Mouse (Mus musculus) granulocyte monocyte progenitor cell, adult 5-6 weeks (primary cell): Measurements from ENCODE around the gene Apbb2. TPM values are rescaled to one million over a fixed set of nuclear protein-coding genes. Genes with fewer than 3 reads are reported as not detected.

ENCODE experiments used
- ATAC-seq: replicated peaks from 2 replicates; pipeline ENCODE4 v1.8.0; 2016; ENCODE audit warnings: mild to moderate bottlenecking, moderate TSS enrichment, inconsistent platforms; ENCODE audit not compliant: poor library complexity, severe bottlenecking
- total RNA-seq, 2 experiments: library from RNA; stranded (forward) in 1 of 2; stranded (reverse) in 1 of 2; fragments of 200-712, 200-1000 nt in 1 of 2; fragments of >200 nt in 1 of 2; fragmentation: Nextera tagmentation in 1 of 2; gene quantifications; 2 replicates each; pipeline ENCODE4 v1.2.3; 2014 to 2017

The Apbb2 gene
- total RNA-seq, 2 experiments from 2014 or later: 0.31 to 0.52 TPM

- no peak for ATAC-seq
These were observed 123.9 kb downstream of the Apbb2 start for GRCm38 (mm10) chr5:66494651-66495050.

- no peak for ATAC-seq
These were observed 126.0 kb downstream of the Apbb2 start for GRCm38 (mm10) chr5:66492563-66492960.

GRCm38 (mm10) chr5:66491907-66492562 lies 126.5 kb downstream of the Apbb2 start:
- ATAC-seq: no peak

- no peak for ATAC-seq
These were observed 132.6 kb downstream of the Apbb2 start for GRCm38 (mm10) chr5:66486028-66486427.

- ATAC-seq: no peak
These were observed 142.3 kb downstream of the Apbb2 start for GRCm38 (mm10) chr5:66476266-66476665.

- no peak for ATAC-seq
These were observed 142.8 kb downstream of the Apbb2 start for GRCm38 (mm10) chr5:66475824-66476223.

GRCm38 (mm10) chr5:66474153-66474552 lies 144.4 kb downstream of the Apbb2 start:
- no peak for ATAC-seq

GRCm38 (mm10) chr5:66473599-66473998 lies 145.0 kb downstream of the Apbb2 start:
- ATAC-seq: no peak

- ATAC-seq: no peak
These were observed 147.7 kb downstream of the Apbb2 start for GRCm38 (mm10) chr5:66470837-66471236.

- no peak for ATAC-seq
These were observed 148.9 kb downstream of the Apbb2 start for GRCm38 (mm10) chr5:66469685-66470084.

- no peak for ATAC-seq
These were observed 150.1 kb downstream of the Apbb2 start for GRCm38 (mm10) chr5:66468331-66469001.

GRCm38 (mm10) chr5:66462665-66463064 lies 155.9 kb downstream of the Apbb2 start:
- no peak for ATAC-seq

GRCm38 (mm10) chr5:66458851-66459250 lies 159.7 kb downstream of the Apbb2 start:
- no peak for ATAC-seq

- no peak for ATAC-seq
These were observed 163.3 kb downstream of the Apbb2 start for GRCm38 (mm10) chr5:66455271-66455670.

GRCm38 (mm10) chr5:66454826-66455225 lies 163.8 kb downstream of the Apbb2 start:
- no peak for ATAC-seq

GRCm38 (mm10) chr5:66453106-66453505 lies 165.5 kb downstream of the Apbb2 start:
- ATAC-seq: no peak

- ATAC-seq: no peak
These were observed 167.0 kb downstream of the Apbb2 start for GRCm38 (mm10) chr5:66451561-66451960.

GRCm38 (mm10) chr5:66445497-66445896 lies 173.1 kb downstream of the Apbb2 start:
- no peak for ATAC-seq

- no peak for ATAC-seq
These were observed 176.3 kb downstream of the Apbb2 start for GRCm38 (mm10) chr5:66442260-66442659.

GRCm38 (mm10) chr5:66436791-66437246 lies 181.8 kb downstream of the Apbb2 start:
- no peak for ATAC-seq

GRCm38 (mm10) chr5:66435158-66435557 lies 183.4 kb downstream of the Apbb2 start:
- no peak for ATAC-seq

GRCm38 (mm10) chr5:66429076-66429475 lies 189.5 kb downstream of the Apbb2 start:
- no peak for ATAC-seq
